Mouse (Mus musculus) liver, postnatal 0 days (tissue): ENCODE data around the gene Agbl4. TPM values are rescaled to one million over a fixed set of nuclear protein-coding genes. Genes with fewer than 3 reads are reported as not detected.

Source experiments
- ATAC-seq: fragments of 200-750 bp; cut with Nextera tagmentation; 2 replicates; pipeline ENCODE4 v1.8.0; 2017; ENCODE audit warnings: mild to moderate bottlenecking, moderate library complexity
- DNase-seq: peaks from one replicate; pipeline ENCODE4 v3.0.0-alpha.2; 2016
- H3K27ac ChIP-seq: fragments of 300-500 bp; sonication (generic); 2 replicates; pipeline ENCODE4 v1.5.1; 2014; ENCODE audit warnings: antibody characterized with exemption, moderate library complexity, mild to moderate bottlenecking, low read depth
- H3K27me3 ChIP-seq: fragments of 300-500 bp; sonication (generic); 2 replicates; pipeline ENCODE4 v1.6.1; 2014; ENCODE audit warnings: low read length, control low read depth, mixed read lengths; ENCODE audit not compliant: insufficient read depth
- H3K36me3 ChIP-seq: fragments of 300-500 bp; sonication (generic); replicated peaks from 2 replicates; pipeline ENCODE4 v1.6.1; 2014; ENCODE audit warnings: mild to moderate bottlenecking, control low read depth, low read length, moderate library complexity, mixed read lengths; ENCODE audit not compliant: insufficient read depth
- H3K4me1 ChIP-seq: fragments of 300-500 bp; sonication (generic); 2 replicates; pipeline ENCODE4 v1.6.1; 2014; ENCODE audit warnings: antibody characterized with exemption, mild to moderate bottlenecking, control low read depth; ENCODE audit not compliant: insufficient read depth
- H3K4me2 ChIP-seq: fragments of 300-500 bp; sonication (generic); 2 replicates; pipeline ENCODE4 v1.6.1; 2014; ENCODE audit warnings: low read depth, mild to moderate bottlenecking, low read length, moderate library complexity, mixed read lengths
- H3K4me3 ChIP-seq: fragments of 300-500 bp; sonication (generic); 2 replicates; pipeline ENCODE4 v1.5.1; 2014; ENCODE audit warnings: low read depth, low read length
- H3K9ac ChIP-seq: fragments of 300-500 bp; sonication (generic); replicated peaks from 2 replicates; pipeline ENCODE4 v1.6.1; 2014; ENCODE audit warnings: mild to moderate bottlenecking, moderate library complexity
- H3K9me3 ChIP-seq: fragments of 300-500 bp; sonication (generic); 2 replicates; pipeline ENCODE4 v1.6.1; 2016; ENCODE audit warnings: mild to moderate bottlenecking, control low read depth, low read length, mixed read lengths
- CTCF ChIP-seq: sonication (generic); IDR thresholded peaks from 2 replicates; pipeline ENCODE4 v1.5.1; 2016; ENCODE audit warnings: antibody characterized with exemption, low read depth
- EP300 ChIP-seq: IDR thresholded peaks from 2 replicates; pipeline ENCODE4 v1.6.1; 2016; ENCODE audit warnings: antibody characterized with exemption, low read depth, mild to moderate bottlenecking
- WGBS: fragments of 180-500 bp; shearing (Covaris S2); extraction: QIAGEN DNeasy Blood & Tissue Kit; methylation state at CpG from one replicate; pipeline ENCODE4 v1.1.7; 2014; ENCODE audit not compliant: insufficient replicate concordance; 5-methylcytosine and 5-hydroxymethylcytosine counted together
- polyA plus RNA-seq: library from polyadenylated mRNA; unstranded; fragments of >200 nt; fragmentation: Nextera tagmentation; extraction: Ambion mirVana; gene quantifications from 2 replicates; pipeline ENCODE4 v1.2.1, GENCODE M21; 2015

Agbl4 gene
- polyA plus RNA-seq, 1 experiment from 2014 or later = not detected

- no peak overlapping the region for H3K9ac ChIP-seq
- ATAC-seq (no peak), DNase-seq (no peak)
- no peaks in the 10 kb centered on the region for H3K36me3 ChIP-seq
- 53% methylated on average over 7 of the region's 7 CpGs for WGBS
- H3K4me1 ChIP-seq = no peaks in the 10 kb centered on the region
- no peak overlapping the region for H3K4me2 ChIP-seq
- TF ChIP-seq CTCF (no peak), EP300 (no peak)
- H3K9me3 ChIP-seq = no peaks in the 10 kb centered on the region
- H3K4me3 ChIP-seq = no peak overlapping the region
- no peaks in the 10 kb centered on the region for H3K27me3 ChIP-seq
- no peak overlapping the region for H3K27ac ChIP-seq
Observed at GRCm38 (mm10) chr4:111584286-111584685, 1186.8 kb downstream of the Agbl4 start.

GRCm38 (mm10) chr4:111588211-111588610, 1190.8 kb downstream of the Agbl4 start:
- H3K36me3 ChIP-seq = no peaks in the 10 kb centered on the region
- WGBS = 71% methylated on average over 1 of the region's 1 CpGs
- DNase-seq (no peak), ATAC-seq (no peak)
- TF ChIP-seq EP300 (no peak), CTCF (no peak)
- H3K9ac ChIP-seq = no peak overlapping the region
- no peak overlapping the region for H3K27ac ChIP-seq
- no peak overlapping the region for H3K4me2 ChIP-seq
- H3K9me3 ChIP-seq = no peaks in the 10 kb centered on the region
- H3K4me3 ChIP-seq = no peak overlapping the region
- H3K27me3 ChIP-seq = no peaks in the 10 kb centered on the region
- H3K4me1 ChIP-seq = no peaks in the 10 kb centered on the region

- TF ChIP-seq EP300 (no peak), CTCF (no peak)
- DNase-seq (no peak), ATAC-seq (no peak)
- no peak overlapping the region for H3K27ac ChIP-seq
- no peaks in the 10 kb centered on the region for H3K27me3 ChIP-seq
- no peak overlapping the region for H3K4me3 ChIP-seq
- 77% methylated on average over 4 of the region's 4 CpGs for WGBS
- no peak overlapping the region for H3K4me2 ChIP-seq
- no peak overlapping the region for H3K9ac ChIP-seq
- no peaks in the 10 kb centered on the region for H3K9me3 ChIP-seq
- no peaks in the 10 kb centered on the region for H3K4me1 ChIP-seq
- H3K36me3 ChIP-seq = no peaks in the 10 kb centered on the region
Observed at GRCm38 (mm10) chr4:111589467-111590170, 1192.2 kb downstream of the Agbl4 start.

DNA sequence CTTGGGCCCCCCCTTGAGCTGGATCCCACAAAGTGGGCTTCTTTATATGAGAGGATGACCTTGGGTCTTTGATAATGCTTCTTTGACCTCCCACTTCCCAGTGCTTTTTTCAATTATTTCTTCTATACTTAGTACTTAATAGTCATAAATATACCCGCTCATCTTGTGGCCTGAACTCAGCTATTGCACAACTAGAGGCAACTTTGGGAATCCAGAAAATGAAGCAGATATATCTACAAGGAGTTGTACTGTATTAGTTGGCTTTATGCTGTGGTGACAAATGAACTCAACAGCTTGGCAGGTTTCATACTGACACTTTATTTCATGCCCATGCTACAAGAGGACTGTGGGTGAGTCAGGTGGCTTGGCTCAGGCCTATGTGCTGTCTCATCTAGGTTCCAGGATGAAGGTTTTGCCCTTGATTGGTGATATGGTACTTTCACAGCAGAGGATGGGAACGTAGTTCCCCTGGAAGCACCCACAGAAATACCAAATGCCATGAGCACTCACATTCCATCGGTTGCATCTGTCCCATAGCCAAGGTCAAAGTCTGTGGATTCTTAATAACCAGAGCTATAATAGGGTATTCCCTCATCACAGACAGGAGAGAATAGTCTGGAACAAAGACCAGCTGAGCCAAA, 1197.3 kb downstream of the Agbl4 start:
- Histone ChIP-seq H3K4me1 (no peaks in the 10 kb centered on the region), H3K9ac (no peak overlapping the region), H3K27ac (no peak overlapping the region), H3K4me2 (no peak overlapping the region), H3K27me3 (no peaks in the 10 kb centered on the region), H3K36me3 (no peaks in the 10 kb centered on the region), H3K9me3 (no peaks in the 10 kb centered on the region), H3K4me3 (no peak overlapping the region)
- no peak for ATAC-seq
- DNase-seq = no peak
- TF ChIP-seq CTCF (no peak), EP300 (no peak)
- WGBS = 70% methylated on average over 3 of the region's 3 CpGs

GRCm38 (mm10) chr4:111597249-111597661, 1199.8 kb downstream of the Agbl4 start:
- H3K4me2 ChIP-seq = no peak overlapping the region
- no peaks in the 10 kb centered on the region for H3K4me1 ChIP-seq
- H3K27me3 ChIP-seq = no peaks in the 10 kb centered on the region
- no peaks in the 10 kb centered on the region for H3K9me3 ChIP-seq
- no peak overlapping the region for H3K27ac ChIP-seq
- whole genome bisulfite sequencing = 80% methylated on average over 2 of the region's 2 CpGs
- no peaks in the 10 kb centered on the region for H3K36me3 ChIP-seq
- no peak overlapping the region for H3K4me3 ChIP-seq
- no peak for ATAC-seq
- no peak for TF ChIP-seq EP300
- TF ChIP-seq CTCF = no peak
- no peak for DNase-seq
- no peak overlapping the region for H3K9ac ChIP-seq

DNA sequence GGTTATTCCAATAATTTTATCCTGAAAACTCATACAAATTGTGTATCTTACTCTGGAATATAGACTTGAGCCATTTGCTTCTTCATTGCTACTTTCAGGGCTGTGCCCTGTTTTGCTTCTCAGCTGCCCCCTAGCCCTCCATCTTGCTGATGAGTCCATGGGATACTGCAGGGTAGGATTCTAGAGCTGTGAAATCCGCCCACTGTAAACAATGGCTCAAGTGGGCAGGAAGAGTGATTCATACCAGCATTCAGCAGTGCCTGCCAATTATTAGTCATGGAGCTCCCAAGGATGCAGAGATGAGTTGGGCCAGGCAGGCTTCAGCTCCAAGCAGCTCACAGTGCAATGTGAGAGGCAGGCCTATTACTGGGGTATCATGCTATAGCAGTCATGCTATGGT, 1200.5 kb downstream of the Agbl4 start:
- no peaks in the 10 kb centered on the region for H3K4me1 ChIP-seq
- no peak for DNase-seq
- no peak overlapping the region for H3K27ac ChIP-seq
- no peaks in the 10 kb centered on the region for H3K9me3 ChIP-seq
- ATAC-seq = no peak
- no peak overlapping the region for H3K4me3 ChIP-seq
- TF ChIP-seq EP300 = no peak
- no peaks in the 10 kb centered on the region for H3K36me3 ChIP-seq
- H3K4me2 ChIP-seq = no peak overlapping the region
- H3K9ac ChIP-seq = no peak overlapping the region
- H3K27me3 ChIP-seq = no peaks in the 10 kb centered on the region
- 48% methylated on average over 1 of the region's 1 CpGs for WGBS
